Mouse (Mus musculus): ENCODE data around the gene Gdi1. TPM values are rescaled to one million over a fixed set of nuclear protein-coding genes. Genes with fewer than 3 reads are reported as not detected.

Gene Gdi1
- total RNA-seq (2018; cell fraction: chromatin; rRNA removed) = 100 to 1,000 TPM; 203 to 511 (median 413) TPM
- total RNA-seq (2018; cell fraction: cytosol; rRNA removed) = 10 to 100 TPM; 33.9 to 70.2 (median 44.3) TPM
- 100 to 1,000 TPM; 189 to 669 (median 375) TPM for total RNA-seq (2018; cell fraction: nucleus; rRNA removed)
- 40.7 to 86.1 TPM (median 74.6 TPM) in 3 replicates for polyA plus RNA-seq (2018)

DNA sequence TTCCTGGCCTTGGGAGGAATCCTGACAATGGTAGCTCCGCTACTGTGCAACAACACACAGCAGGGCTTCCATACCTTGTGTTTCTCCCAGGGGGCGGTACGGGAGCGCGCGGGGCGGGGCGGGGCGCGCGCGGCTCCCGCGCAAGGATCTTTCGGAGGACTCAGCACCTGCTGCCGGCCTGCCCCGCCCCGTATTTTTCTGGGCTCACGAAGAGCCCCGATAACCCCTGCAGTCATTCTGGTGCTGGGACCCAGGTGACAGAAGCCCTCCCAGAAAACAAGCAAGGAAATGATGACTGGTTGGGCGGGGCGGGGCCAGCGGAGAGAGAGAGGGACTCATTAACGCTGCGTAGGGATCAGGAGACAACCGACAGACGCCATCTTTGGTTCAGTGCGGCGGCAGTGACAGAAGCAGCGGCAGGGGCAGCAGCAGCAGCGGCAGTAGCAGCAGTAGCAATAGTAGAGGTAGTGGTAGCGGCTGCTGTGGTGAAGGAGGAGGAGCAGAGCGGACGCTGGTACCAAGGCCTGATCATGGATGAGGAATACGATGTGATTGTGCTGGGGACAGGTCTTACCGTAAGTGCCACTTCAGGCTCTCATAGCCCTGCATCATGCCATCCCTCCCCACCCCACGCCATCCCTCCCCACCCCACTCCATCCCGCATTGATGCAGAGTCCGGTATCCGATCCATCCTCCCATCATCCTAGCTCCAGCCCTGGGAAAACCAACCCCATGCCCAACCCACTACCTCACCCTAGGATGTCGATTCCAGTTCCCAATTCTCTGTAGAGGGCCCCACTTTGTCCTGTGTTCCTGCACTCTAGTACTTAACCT is at the start of gene Gdi1:
Gdi1 (plus strand) TSS at position 132 of the 834 bp plus-strand sequence.
- Histone ChIP-seq H3K36me3 (ENCODE audit: inconsistent target) (peaks cover 9% of the 10 kb centered on the region; the same call in 1 of the 2 replicates), H3K79me2 (ENCODE audit: inconsistent target) (peaks cover 59% of the 10 kb centered on the region), H3K4me3 (ENCODE audit: inconsistent target) (peak within 1 kb of the TSS; percentile 58), H3K27ac (peak within 1 kb of the TSS; percentile 65)
- WGBS (ENCODE audit: missing documents) = 24% methylated on average over 31 of the region's 41 CpGs

DNA sequence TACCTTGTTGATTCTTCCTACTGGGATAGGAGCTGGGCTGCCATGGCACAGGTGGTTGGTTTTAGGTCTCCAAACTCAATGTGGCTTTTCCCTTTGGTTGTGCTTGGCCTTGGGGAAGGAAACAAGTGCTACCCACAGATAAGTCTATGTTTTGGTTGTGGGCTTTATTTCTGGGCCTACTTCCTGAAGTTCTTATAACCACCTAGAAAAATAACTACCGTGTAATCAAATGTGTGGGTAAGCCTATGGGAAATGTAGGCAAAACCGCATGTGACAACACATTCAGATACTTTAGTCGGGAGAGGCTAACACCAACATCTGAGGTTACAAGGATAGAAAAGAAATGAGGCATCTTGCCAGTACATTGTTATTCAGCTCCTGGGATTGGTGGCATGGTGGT is 47.1 kb upstream of the Gdi1 start:
- WGBS (ENCODE audit: missing documents) = 68% methylated on average over 3 of the region's 3 CpGs
- H3K36me3 ChIP-seq (ENCODE audit: inconsistent target) = no peaks in the 10 kb centered on the region

DNA sequence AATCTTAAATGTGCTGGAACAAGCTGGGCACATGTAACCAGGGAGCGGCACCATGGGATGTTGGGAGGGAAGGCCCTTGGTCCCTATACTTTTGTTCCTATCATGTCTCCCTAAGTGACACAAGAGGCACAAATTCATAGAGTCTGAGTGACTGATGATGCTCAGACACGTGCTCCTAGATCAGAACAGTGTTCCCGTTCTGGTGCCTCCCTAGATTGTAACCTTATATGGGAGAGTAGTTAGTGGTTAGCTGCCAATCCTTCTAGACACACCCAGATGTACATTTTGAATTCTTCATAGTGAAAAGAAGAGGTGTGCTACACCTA is 35.1 kb upstream of the Gdi1 start:
- peak overlapping the region; percentile 72 for H3K4me3 ChIP-seq (ENCODE audit: inconsistent target)
- H3K36me3 ChIP-seq (ENCODE audit: inconsistent target) = no peaks in the 10 kb centered on the region
- WGBS (ENCODE audit: missing documents) = 38% methylated on average over 3 of the region's 3 CpGs
- H3K27ac ChIP-seq = peak overlapping the region; percentile 92
- H3K79me2 ChIP-seq (ENCODE audit: inconsistent target) = peaks cover 18% of the 10 kb centered on the region

More for the DNA sequence above, 47.1 kb upstream of the Gdi1 start:
- H3K27ac ChIP-seq = no peak overlapping the region
- H3K79me2 ChIP-seq (ENCODE audit: inconsistent target) = peaks cover 12% of the 10 kb centered on the region
- no peak overlapping the region for H3K4me3 ChIP-seq (ENCODE audit: inconsistent target)

DNA sequence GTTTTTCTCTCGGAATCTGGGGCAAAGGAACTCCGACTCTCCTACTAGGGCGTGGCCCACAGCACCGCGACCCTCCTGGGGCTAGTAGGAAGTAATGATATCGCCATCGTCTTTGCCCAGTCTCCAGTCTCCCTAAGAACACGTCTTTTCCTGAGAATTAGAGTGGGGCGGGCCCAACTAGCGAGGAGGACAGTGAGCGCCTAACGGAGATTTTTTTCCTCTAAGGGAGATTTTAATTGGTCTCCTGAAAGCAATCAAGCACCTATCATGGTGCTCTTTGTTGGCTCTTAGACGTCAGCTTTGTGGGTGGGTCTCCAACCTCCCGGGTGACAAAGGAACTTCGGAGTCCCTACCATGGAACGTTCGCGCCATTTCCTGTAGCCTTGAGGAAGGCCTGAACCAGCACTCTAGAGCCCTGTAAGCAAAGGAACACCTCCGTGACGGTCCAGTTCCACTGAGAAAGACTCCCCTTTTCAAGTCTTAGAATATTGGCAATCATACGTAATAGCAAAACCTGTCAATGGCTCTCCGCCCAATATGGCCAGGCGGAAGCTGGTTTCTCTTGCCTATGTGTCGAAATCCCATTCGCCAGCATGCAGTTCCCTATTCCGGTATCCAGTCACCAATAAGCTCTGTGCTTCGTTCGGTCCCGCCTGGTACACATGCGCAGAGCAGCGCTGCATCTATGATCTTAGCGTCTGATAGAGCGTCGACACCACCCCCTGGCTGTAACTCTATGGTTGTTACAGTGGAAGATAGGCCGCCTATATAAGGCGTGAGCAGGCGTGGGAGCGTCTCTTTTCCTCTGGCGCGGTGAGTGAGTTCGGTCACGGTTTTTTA is 34.5 kb upstream of the Gdi1 start, which contains the start of gene Rpl10:
Rpl10 (plus strand) TSS at position 751 of the 840 bp plus-strand sequence.
- Histone ChIP-seq H3K79me2 (ENCODE audit: inconsistent target) (peaks cover 18% of the 10 kb centered on the region), H3K36me3 (ENCODE audit: inconsistent target) (no peaks in the 10 kb centered on the region), H3K27ac (peak within 1 kb of the TSS; percentile 92), H3K4me3 (ENCODE audit: inconsistent target) (peak within 1 kb of the TSS; percentile 72)
- 22% methylated on average over 33 of the region's 42 CpGs for WGBS (ENCODE audit: missing documents)

DNA sequence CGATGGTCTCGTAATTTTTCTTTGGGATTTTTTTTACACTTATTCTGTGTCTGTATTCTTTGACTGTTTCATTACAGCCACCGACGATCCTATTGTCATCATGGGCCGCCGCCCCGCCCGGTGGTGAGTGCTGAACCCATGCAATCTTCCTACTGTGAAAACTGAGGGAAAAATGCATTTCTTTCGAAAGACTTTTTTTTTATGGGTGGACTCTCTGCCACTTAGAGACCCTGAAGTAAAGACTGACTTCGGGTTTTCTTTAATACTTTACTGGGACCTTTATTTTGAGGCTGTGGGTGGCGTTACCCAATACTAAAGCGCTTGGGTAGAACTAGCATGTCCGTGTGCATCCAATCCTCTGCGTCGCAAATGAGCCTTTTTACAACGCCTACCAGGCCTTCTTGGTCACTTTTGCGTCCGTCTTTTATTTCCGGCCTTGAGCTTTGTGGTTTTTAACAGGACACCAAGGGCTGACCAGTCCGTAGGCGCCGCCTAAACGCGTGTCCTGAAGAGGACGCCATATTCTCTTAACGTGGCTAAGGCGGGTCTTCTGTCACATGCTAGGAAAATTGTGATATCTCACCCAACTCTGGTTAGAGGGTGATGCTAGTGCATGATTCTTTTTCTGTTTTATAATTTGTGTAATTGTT is 33.8 kb upstream of the Gdi1 start:
- Histone ChIP-seq H3K79me2 (ENCODE audit: inconsistent target) (peaks cover 21% of the 10 kb centered on the region), H3K27ac (peak overlapping the region; percentile 92), H3K36me3 (ENCODE audit: inconsistent target) (no peaks in the 10 kb centered on the region), H3K4me3 (ENCODE audit: inconsistent target) (peak overlapping the region; percentile 72)
- WGBS (ENCODE audit: missing documents) = 20% methylated on average over 14 of the region's 27 CpGs

DNA sequence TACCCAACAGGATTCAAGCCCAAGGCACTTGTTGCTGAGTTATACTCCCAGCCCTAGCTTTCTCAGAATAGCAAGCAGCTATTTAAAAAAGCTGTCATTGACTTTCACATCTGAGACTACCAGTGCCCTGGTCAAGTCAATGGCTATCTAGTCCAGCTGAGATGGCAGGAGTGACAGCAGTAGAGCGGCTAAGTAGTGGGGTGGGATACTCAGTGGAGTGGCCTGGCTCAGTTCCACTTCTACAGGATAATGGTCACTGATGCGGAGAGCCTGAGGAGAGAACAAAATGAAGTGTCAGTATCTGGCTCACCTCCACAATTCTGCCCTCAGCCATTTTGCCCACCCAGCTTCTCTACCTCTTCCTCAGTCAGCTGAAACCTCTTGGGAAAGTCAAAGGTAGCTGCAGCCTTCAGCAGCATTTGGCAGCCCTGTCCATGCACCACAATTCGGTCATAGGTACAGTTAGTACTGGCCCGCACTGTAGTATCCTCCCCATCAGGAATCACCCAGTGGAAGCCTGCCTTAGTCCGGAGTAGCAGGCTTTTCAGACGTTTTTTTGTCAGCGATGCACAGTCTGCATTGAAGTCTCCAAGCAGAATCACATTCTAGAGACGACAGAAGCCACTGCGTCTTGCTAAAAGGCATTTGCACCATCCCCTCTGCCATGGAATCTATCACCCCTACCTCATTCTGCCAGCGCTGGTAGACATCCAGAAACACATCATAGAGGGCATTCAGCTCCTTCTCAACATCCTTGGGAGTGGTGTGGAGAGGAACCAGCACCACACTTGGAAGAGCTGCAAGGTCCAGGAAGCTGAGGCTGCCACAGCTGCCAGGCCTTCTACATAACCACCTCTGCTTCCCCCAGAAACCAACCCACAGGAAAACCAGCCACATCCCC is 31.1 kb upstream of the Gdi1 start:
- WGBS (ENCODE audit: missing documents) = 46% methylated on average over 9 of the region's 10 CpGs
- Histone ChIP-seq H3K36me3 (ENCODE audit: inconsistent target) (no peaks in the 10 kb centered on the region), H3K4me3 (ENCODE audit: inconsistent target) (no peak overlapping the region), H3K27ac (peak overlapping the region; percentile 28), H3K79me2 (ENCODE audit: inconsistent target) (peaks cover 41% of the 10 kb centered on the region)

DNA sequence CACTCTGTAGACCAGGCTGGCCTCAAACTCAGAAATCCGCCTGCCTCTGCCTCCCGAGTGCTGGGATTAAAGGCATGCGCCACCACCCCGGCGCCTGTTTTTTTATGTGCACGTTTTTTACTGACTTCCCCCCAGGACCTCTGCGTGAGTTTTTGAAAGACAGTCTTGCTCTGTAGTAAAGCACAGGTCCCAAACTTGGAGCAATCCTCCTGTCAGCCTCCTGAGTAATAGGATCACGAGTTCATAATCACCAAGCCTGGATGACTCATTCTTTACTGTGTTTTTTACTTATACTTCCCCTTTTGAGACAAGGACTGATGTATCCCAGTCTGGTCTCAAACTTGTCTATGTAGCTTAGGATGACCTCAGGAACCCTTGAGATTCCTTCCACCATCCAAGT is 26.9 kb upstream of the Gdi1 start:
- Histone ChIP-seq H3K36me3 (ENCODE audit: inconsistent target) (no peaks in the 10 kb centered on the region), H3K27ac (peak overlapping the region; percentile 85), H3K79me2 (ENCODE audit: inconsistent target) (peaks cover 53% of the 10 kb centered on the region), H3K4me3 (ENCODE audit: inconsistent target) (no peak overlapping the region)
- whole genome bisulfite sequencing (ENCODE audit: missing documents) = 47% methylated on average over 8 of the region's 8 CpGs

DNA sequence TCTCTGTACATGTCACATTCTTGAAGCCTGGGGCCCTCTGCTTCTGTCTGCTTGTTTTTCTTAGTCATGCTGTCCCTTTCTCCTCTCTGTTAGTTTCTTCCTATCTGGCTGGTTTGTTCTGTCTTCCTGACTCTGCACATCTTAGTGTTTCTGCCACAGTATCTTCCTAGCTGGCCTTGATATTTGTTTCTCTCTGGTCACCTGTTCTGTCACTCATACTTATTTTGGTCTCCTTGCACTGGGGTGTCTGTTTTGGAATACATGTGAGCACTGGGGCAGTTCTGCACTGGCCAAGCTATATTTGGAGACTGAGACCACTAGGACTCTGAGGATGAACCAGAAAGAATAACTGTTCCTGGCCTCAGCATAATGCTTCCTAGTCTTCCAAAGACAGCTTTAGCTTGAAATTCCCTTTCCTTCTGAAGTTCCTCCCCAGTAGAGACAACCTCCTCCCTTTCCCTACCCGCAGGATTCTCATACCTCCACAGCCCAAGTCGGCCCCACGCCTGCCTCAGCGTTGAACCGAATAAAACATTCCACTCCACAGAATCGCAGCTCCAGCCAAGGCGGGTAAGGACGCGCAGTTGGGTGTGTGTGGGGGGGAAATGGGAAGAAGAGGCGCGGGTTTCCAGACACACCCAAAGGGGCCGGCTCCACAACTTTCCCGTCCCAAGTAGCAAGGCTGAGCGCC is 23.6 kb upstream of the Gdi1 start:
- WGBS (ENCODE audit: missing documents) = 23% methylated on average over 13 of the region's 14 CpGs

DNA sequence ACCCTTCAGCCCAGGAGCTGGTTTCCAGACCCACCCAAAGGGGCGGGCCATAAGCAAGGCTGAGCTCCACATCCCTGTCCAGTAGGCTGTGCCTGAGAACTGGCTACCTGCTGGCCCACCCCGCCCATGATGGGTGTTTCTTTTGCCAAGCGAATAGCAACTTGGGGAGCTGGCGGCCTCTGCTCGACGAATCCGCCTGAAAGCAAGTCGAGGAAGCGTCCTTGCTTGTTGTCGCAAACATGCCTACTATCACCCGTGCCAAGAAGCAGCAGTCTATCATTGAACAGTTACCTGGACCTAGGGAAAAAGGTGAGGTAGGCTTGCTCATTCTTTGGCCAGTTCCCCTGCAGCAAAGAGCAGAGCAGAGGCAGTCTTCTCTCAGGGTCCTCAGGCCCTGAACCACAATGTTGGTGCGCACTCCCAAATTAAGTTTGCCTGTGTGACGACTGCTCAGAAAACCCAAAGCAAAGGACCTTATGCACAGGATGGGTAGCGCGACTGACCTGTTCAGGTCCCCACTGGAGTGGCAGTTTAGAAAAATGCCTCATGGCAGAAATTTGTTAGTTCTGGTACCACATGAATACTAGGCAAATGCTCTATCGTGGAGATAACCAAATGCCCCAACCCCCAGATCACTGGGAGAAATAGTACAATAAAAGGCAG is 22.9 kb upstream of the Gdi1 start, which contains the start of the genes Taz and Dnase1l1:
Taz (plus strand) TSS at position 181 of the 663 bp plus-strand sequence.
Dnase1l1 (minus strand) TSS at position 606 of the 663 bp plus-strand sequence.
- no peaks in the 10 kb centered on the region for H3K36me3 ChIP-seq (ENCODE audit: inconsistent target)
- H3K79me2 ChIP-seq (ENCODE audit: inconsistent target) = peaks cover 63% of the 10 kb centered on the region
- WGBS (ENCODE audit: missing documents) = 26% methylated on average over 10 of the region's 16 CpGs
- peak within 1 kb of the TSS; percentile 85 for H3K27ac ChIP-seq
- H3K4me3 ChIP-seq (ENCODE audit: inconsistent target) = peak within 1 kb of the TSS; percentile 58

More for the DNA sequence above, 23.6 kb upstream of the Gdi1 start:
- Histone ChIP-seq H3K36me3 (ENCODE audit: inconsistent target) (no peaks in the 10 kb centered on the region), H3K27ac (peak overlapping the region; percentile 85), H3K4me3 (ENCODE audit: inconsistent target) (peak overlapping the region; percentile 58), H3K79me2 (ENCODE audit: inconsistent target) (peaks cover 70% of the 10 kb centered on the region)

DNA sequence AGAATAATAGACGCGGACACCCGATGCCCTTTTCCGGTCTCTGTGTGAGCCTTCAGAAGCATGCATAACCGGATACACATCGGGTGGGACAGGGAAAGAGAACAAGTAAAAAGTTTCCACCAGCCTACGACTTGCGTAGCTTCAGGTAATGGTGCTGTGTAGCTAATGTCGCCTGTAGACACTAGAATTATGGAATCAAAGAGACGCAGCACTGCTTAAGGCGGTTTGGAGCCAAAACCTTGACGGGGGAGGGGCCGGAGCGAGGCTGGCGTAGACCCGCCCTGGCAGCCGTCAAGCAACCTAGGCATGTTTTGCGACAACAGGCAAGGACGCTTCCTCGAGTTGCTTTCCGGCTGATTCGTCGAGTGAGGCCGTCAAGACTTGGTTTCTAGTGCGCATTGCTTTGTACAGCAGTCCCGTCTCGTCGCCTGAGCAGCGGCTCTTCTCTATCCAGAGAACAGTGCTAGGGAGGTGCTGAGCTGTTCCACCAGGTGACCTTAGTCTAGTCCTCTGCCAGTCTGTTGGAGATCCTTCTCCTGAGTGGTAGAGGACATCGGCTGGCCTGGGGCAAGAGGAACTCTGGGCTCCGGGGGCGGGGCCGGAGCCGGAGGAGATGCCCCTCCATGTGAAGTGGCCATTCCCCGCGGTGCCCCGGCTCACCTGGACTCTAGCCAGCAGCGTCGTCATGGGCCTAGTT is 22.3 kb upstream of the Gdi1 start:
- Histone ChIP-seq H3K27ac (peak overlapping the region; percentile 78), H3K36me3 (ENCODE audit: inconsistent target) (no peaks in the 10 kb centered on the region), H3K79me2 (ENCODE audit: inconsistent target) (peaks cover 57% of the 10 kb centered on the region), H3K4me3 (ENCODE audit: inconsistent target) (peak overlapping the region; percentile 58)
- WGBS (ENCODE audit: missing documents) = 31% methylated on average over 31 of the region's 39 CpGs

DNA sequence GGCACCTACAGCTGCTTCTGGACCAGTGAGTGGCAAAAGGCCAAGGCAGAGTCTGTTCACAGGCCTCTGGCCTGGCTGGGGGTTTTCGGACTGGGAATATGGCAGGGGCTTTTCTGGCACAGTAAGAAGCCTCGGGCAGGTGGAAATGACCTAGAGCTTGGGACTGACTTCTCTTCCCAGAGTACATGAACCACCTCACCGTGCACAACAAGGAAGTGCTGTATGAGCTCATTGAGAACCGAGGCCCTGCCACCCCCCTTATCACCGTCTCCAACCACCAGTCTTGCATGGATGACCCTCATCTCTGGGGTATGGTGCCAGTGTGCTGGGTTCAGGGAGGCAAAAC is 21.7 kb upstream of the Gdi1 start:
- H3K27ac ChIP-seq = peak overlapping the region; percentile 78
- H3K79me2 ChIP-seq (ENCODE audit: inconsistent target) = peaks cover 56% of the 10 kb centered on the region
- H3K36me3 ChIP-seq (ENCODE audit: inconsistent target) = no peaks in the 10 kb centered on the region
- H3K4me3 ChIP-seq (ENCODE audit: inconsistent target) = peak overlapping the region; percentile 58
- WGBS (ENCODE audit: missing documents) = 40% methylated on average over 5 of the region's 5 CpGs

DNA sequence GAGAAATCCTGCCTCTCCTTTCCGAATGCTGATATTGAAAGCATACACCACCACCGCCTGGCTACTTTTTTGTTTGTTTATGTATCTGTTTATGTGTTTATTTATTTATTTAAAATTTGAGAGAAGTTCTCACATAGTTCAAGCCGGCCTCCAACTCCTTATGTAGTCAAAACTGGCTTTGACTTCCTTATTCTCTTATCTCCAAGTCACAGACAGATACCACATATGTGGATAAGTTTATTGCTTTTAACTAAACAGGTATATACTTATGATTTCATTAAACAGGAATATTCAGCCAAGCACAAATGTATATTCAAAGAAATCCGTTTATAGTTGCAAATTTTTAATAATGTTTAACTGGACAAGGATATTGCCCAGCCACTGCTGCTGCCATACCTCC is 11.4 kb upstream of the Gdi1 start:
- WGBS (ENCODE audit: missing documents) = 81% methylated on average over 4 of the region's 4 CpGs
- Histone ChIP-seq H3K4me3 (ENCODE audit: inconsistent target) (no peak overlapping the region), H3K36me3 (ENCODE audit: inconsistent target) (no peaks in the 10 kb centered on the region), H3K27ac (no peak overlapping the region), H3K79me2 (ENCODE audit: inconsistent target) (peaks cover 14% of the 10 kb centered on the region)
